Mouse (Mus musculus): ENCODE results near the gene Ccdc6. TPM values are rescaled to one million over a fixed set of nuclear protein-coding genes. Genes with fewer than 3 reads are reported as not detected.

The Ccdc6 gene
- polyA plus RNA-seq, 1 experiment, result 22.8 TPM

Other genes starting within 250 kb of the Ccdc6 start
- gene Mrln, start 107.5 kb downstream of the Ccdc6 start, polyA plus RNA-seq (2012; rRNA removed), result not detected in 2 replicates
- gene Slc16a9, start 148.0 kb downstream of the Ccdc6 start, polyA plus RNA-seq (2012; rRNA removed), result 1.0 and 1.1 TPM in 2 replicates

Measured in large intestine, adult 2 months (tissue).